Mouse (Mus musculus) stomach, postnatal 0 days (tissue): ENCODE data around the gene Hist1h2ae.

ENCODE experiments used
- CTCF ChIP-seq: IDR thresholded peaks from 2 replicates; pipeline ENCODE4 v1.5.1; 2016; ENCODE audit warnings: antibody characterized with exemption, low read depth, mild to moderate bottlenecking, moderate library complexity
- EP300 ChIP-seq: optimal IDR thresholded peaks from 2 replicates; pipeline ENCODE3; 2016; ENCODE audit warnings: antibody characterized with exemption

DNA sequence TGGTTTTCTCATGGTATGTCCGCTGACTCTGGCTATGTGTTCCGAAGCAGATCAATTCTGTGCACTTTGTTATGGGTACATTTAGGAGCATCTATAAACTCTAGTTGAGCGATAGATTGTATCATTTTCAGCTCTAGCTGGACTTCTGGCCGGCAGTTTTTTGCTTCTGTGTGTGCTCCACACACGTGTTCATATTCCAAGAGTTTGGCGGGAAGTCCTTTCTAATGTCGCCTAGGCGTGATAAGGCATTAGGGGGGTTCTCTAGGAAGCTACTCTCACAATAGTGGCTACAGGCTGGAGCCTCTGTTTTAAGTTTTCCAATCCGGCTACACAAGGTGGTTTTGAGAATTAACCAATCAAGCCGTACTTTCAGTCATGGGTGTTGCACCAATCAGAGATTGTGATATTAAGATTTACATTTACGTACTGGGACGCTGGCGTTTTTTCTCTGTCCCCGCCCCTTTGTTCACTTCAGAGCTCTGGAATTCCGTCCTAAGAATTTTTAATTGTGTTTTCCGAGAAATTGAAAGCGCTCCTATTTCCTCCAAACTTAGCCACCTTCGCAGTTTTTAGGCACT, 15.1 kb downstream of the Hist1h2ae start:
- no peak for TF ChIP-seq CTCF
- peak; percentile 82 for TF ChIP-seq EP300
